Mouse (Mus musculus): Measurements from ENCODE around the gene Rad51d.

GRCm38 (mm10) chr11:82837848-82838247 lies 52.6 kb downstream of the Rad51d start:
- TF ChIP-seq CTCF (IDR thresholded peaks at IDR 0.05; ENCODE audit: low read depth) (no peak), EP300 (IDR thresholded peaks at IDR 0.05; ENCODE audit: low read depth) (no peak)

Data from liver, postnatal 0 days (tissue).